Mouse (Mus musculus) intestine, embryonic 15.5 days (tissue): ENCODE data around the gene Vmn2r83. TPM values are rescaled to one million over a fixed set of nuclear protein-coding genes. Genes with fewer than 3 reads are reported as not detected.
"Not testable (repeated sequence)": the region's sequence is repeated elsewhere in the genome, so short reads cannot be mapped to it uniquely, and the experiment has no call there.

Source experiments
- ATAC-seq: fragments of 200-750 bp; cut with Nextera tagmentation; 2 replicates; pipeline ENCODE4 v1.8.0; 2017; ENCODE audit warnings: moderate TSS enrichment, moderate library complexity
- H3K27ac ChIP-seq: fragments of 300-500 bp; sonication (generic); 2 replicates; pipeline ENCODE4 v1.5.1; 2015; ENCODE audit warnings: mild to moderate bottlenecking, inconsistent platforms
- H3K27me3 ChIP-seq: fragments of 300-500 bp; sonication (generic); replicated peaks from 2 replicates; pipeline ENCODE4 v1.6.1; 2015; ENCODE audit warnings: inconsistent platforms
- H3K36me3 ChIP-seq: fragments of 300-500 bp; sonication (generic); 2 replicates; pipeline ENCODE4 v1.6.1; 2015; ENCODE audit warnings: inconsistent platforms
- H3K4me1 ChIP-seq: fragments of 300-500 bp; sonication (generic); replicated peaks from 2 replicates; pipeline ENCODE4 v1.6.1; 2015; ENCODE audit warnings: inconsistent platforms
- H3K4me2 ChIP-seq: fragments of 300-500 bp; sonication (generic); replicated peaks from 2 replicates; pipeline ENCODE4 v1.6.1; 2015; ENCODE audit warnings: mild to moderate bottlenecking, inconsistent platforms
- H3K4me3 ChIP-seq: fragments of 300-500 bp; sonication (generic); replicated peaks from 2 replicates; pipeline ENCODE4 v1.5.1; 2015; ENCODE audit warnings: inconsistent platforms
- H3K9ac ChIP-seq: fragments of 300-500 bp; sonication (generic); 2 replicates; pipeline ENCODE4 v1.6.1; 2015; ENCODE audit warnings: inconsistent platforms
- H3K9me3 ChIP-seq: fragments of 300-500 bp; sonication (generic); 2 replicates; pipeline ENCODE4 v1.6.1; 2016; ENCODE audit warnings: inconsistent platforms
- WGBS: fragments of 180-500 bp; shearing (Covaris S2); methylation state at CpG from one replicate; pipeline ENCODE4 v1.1.7; 2015; 5-methylcytosine and 5-hydroxymethylcytosine counted together
- polyA plus RNA-seq: library from polyadenylated mRNA; unstranded; fragments of >200 nt; fragmentation: Nextera tagmentation; extraction: Ambion mirVana; gene quantifications from 2 replicates; pipeline ENCODE4 v1.2.1, GENCODE M21; 2015

The Vmn2r83 gene
- not detected in 2 replicates for polyA plus RNA-seq

DNA sequence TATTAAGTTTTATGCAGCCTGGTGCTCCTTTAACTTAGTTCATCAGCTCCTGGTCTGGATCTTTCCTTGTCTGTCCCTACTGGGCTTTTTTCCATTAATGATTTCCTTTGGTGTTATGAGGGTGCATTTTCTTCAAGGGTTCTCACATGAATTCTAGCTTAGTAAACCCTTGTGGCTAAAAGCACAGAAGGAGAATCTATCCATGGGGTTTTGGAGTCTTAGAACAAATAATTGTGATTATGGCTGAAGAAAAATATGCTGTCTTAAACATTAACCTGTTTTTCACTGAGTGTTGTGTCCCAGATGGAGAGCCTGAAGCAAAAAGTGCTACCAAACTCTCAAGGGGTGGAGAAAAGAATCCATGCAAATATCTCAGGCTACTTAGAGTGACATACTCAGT, at the start of gene Vmn2r83:
Vmn2r83 (plus strand) TSS at position 301 of the 400 bp plus-strand sequence.
- no peaks in the 10 kb centered on the region for H3K27me3 ChIP-seq
- H3K4me1 ChIP-seq: no peaks in the 10 kb centered on the region
- no peak within 1 kb of the TSS for H3K4me2 ChIP-seq
- H3K9ac ChIP-seq: no peak within 1 kb of the TSS
- no peak within 1 kb of the TSS for H3K4me3 ChIP-seq
- no peaks in the 10 kb centered on the region for H3K9me3 ChIP-seq
- H3K27ac ChIP-seq: no peak within 1 kb of the TSS
- no peaks in the 10 kb centered on the region for H3K36me3 ChIP-seq
- ATAC-seq: no peak

DNA sequence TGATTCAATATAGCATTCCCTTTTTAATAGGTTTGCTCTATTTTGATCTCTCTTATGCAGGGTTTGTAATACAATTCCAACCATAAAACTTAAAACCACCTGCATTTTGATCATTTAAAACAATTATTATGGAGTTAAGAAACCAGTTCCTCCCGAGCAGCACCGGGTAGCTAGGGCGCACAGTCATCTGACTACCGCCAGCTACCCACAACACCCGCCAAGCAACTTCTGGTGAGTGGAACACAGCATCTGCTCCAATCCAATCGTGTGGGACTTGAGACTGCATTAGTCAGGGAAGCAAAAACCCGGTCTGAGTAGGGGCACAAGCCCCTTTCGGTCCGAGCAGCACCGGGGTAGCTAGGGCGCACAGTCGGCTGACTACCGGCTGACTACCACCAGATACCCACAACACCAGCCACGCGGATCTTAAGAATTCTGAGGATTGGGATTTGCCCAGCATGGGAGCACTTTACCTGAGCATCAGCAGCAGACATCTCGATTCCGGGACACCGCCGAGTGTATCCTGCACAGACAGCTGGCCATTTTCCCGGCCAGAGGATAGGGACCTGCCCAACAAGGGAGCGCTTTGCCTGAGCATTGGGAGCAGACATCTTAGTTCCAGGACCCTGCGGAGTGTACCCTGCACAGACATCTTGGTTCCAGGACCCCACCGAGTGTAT, 33.2 kb upstream of the Vmn2r83 start:
- H3K36me3 ChIP-seq, H3K4me3 ChIP-seq, H3K9ac ChIP-seq, H3K4me2 ChIP-seq, H3K4me1 ChIP-seq, H3K27me3 ChIP-seq, ATAC-seq, H3K9me3 ChIP-seq, H3K27ac ChIP-seq: not testable (repeated sequence)
- WGBS: 82% methylated on average over 23 of the region's 23 CpGs

DNA sequence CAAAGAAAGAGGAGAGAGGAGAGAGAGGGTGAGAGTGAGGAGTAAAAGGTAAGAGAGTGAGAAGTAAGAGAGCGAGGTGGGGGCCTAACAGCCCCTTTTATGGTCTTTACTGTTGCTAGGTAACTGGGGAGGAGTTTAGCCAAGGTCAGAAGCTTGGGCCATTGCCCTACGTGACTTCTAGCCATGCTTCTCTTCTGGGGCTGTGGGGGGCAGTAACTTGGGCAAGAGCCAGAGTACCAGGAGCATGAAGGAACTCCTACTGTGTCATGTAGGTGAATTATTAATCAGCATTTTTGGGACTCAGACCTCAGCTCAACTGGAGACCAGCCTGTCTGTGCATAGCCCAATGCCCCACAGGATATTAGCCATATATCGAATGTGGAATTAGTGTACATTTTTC, 27.4 kb downstream of the Vmn2r83 start:
- Histone ChIP-seq H3K27ac (no peak overlapping the region), H3K36me3 (no peaks in the 10 kb centered on the region), H3K9ac (no peak overlapping the region), H3K4me1 (no peaks in the 10 kb centered on the region), H3K4me3 (no peak overlapping the region), H3K27me3 (no peaks in the 10 kb centered on the region), H3K4me2 (no peak overlapping the region), H3K9me3 (no peaks in the 10 kb centered on the region)
- 50% methylated on average over 3 of the region's 3 CpGs for WGBS
- ATAC-seq: no peak

GRCm38 (mm10) chr10:79496701-79497288, 28.3 kb downstream of the Vmn2r83 start:
- WGBS: 27% methylated on average over 2 of the region's 2 CpGs
- Histone ChIP-seq H3K4me1 (no peaks in the 10 kb centered on the region), H3K27ac (no peak overlapping the region), H3K9me3 (no peaks in the 10 kb centered on the region), H3K4me2 (no peak overlapping the region), H3K4me3 (no peak overlapping the region), H3K36me3 (no peaks in the 10 kb centered on the region), H3K9ac (no peak overlapping the region), H3K27me3 (no peaks in the 10 kb centered on the region)
- no peak for ATAC-seq

DNA sequence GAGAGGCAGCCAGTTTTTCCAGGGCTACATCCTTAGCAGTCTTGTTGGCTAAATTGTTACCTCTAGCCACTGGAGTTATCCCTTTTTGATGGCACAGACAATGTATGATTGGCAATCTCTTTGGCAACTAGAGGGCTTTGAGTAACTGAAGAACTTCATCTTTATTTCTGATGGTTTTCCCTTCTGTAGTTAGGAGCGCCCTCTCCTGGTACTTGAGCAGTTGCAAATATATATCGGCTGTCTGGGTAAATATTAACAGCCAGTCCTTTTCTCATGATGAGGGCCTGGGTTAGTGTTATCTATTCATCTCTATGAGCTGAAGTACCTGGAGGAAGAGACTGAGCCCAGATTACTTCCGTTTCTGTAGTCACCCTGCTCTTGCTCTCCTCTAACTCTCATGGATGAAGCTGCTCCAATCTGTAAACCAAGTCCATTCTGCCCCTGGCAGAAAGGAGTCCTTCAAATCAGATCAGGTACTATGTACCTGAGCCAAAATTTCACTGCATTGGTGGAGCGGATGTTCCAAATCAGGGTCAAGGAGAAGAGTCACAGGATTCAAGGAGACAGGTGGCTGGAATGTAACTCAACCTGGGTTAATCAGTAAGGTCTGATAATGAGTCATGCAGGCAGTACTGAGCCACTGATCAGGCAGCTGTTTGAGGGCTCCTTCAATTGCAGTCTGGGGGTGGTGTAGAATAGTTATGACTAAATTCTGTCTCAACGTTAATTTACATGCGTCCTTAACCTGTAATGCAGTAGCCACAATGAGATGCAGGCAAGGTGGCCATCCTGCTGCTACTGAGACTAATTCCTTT, 34.5 kb downstream of the Vmn2r83 start:
- Histone ChIP-seq H3K4me3 (no peak overlapping the region), H3K36me3 (no peaks in the 10 kb centered on the region), H3K9me3 (no peaks in the 10 kb centered on the region), H3K4me1 (no peaks in the 10 kb centered on the region), H3K9ac (no peak overlapping the region), H3K27me3 (no peaks in the 10 kb centered on the region), H3K27ac (no peak overlapping the region), H3K4me2 (no peak overlapping the region)
- 51% methylated on average over 6 of the region's 6 CpGs for WGBS
- peak; percentile 88 for ATAC-seq

GRCm38 (mm10) chr10:79506709-79507108, 38.2 kb downstream of the Vmn2r83 start:
- WGBS: 78% methylated on average over 2 of the region's 2 CpGs

DNA sequence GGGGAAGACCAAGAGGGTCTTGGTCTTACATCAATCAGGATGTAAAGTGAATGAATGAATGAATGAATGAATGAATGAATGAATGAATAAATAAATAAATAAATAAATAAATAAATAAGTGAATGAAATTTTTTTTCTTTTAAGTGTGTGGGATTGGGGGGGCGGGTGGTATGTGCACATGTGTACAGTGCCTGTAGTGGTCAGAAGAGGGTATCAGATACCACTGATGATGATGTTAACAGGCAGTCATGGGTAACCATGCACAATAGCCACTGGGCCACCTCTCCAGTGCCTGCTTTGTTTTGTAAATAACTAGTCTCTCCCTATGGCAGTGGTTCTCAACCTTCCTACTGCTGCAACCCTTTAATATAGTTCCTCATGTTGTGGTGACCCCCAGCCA, 55.9 kb downstream of the Vmn2r83 start:
- no peak overlapping the region for H3K4me2 ChIP-seq
- H3K9ac ChIP-seq: no peak overlapping the region
- no peaks in the 10 kb centered on the region for H3K4me1 ChIP-seq
- H3K36me3 ChIP-seq: 0 out of 2 replicates have a peak, but pooled peaks cover 6% of the 10 kb centered on the region
- no peaks in the 10 kb centered on the region for H3K27me3 ChIP-seq
- H3K27ac ChIP-seq: no peak overlapping the region
- WGBS: 71% methylated on average over 1 of the region's 1 CpGs
- no peaks in the 10 kb centered on the region for H3K9me3 ChIP-seq
- no peak overlapping the region for H3K4me3 ChIP-seq
- ATAC-seq: no peak

More at GRCm38 (mm10) chr10:79506709-79507108, 38.2 kb downstream of the Vmn2r83 start:
- Histone ChIP-seq H3K27me3 (no peaks in the 10 kb centered on the region), H3K4me3 (no peak overlapping the region), H3K9ac (no peak overlapping the region), H3K27ac (no peak overlapping the region), H3K9me3 (no peaks in the 10 kb centered on the region), H3K36me3 (no peaks in the 10 kb centered on the region), H3K4me2 (no peak overlapping the region), H3K4me1 (no peaks in the 10 kb centered on the region)
- no peak for ATAC-seq

GRCm38 (mm10) chr10:79525456-79526325, 57.2 kb downstream of the Vmn2r83 start:
- no peaks in the 10 kb centered on the region for H3K9me3 ChIP-seq
- no peak overlapping the region for H3K27ac ChIP-seq
- 0 out of 2 replicates have a peak, but pooled peaks cover 10% of the 10 kb centered on the region for H3K36me3 ChIP-seq
- no peak overlapping the region for H3K4me2 ChIP-seq
- no peak overlapping the region for H3K4me3 ChIP-seq
- WGBS: 90% methylated on average over 8 of the region's 8 CpGs
- no peak for ATAC-seq
- no peak overlapping the region for H3K9ac ChIP-seq
- H3K4me1 ChIP-seq: 0 out of 2 replicates have a peak, but pooled peaks cover 3% of the 10 kb centered on the region
- H3K27me3 ChIP-seq: no peaks in the 10 kb centered on the region

DNA sequence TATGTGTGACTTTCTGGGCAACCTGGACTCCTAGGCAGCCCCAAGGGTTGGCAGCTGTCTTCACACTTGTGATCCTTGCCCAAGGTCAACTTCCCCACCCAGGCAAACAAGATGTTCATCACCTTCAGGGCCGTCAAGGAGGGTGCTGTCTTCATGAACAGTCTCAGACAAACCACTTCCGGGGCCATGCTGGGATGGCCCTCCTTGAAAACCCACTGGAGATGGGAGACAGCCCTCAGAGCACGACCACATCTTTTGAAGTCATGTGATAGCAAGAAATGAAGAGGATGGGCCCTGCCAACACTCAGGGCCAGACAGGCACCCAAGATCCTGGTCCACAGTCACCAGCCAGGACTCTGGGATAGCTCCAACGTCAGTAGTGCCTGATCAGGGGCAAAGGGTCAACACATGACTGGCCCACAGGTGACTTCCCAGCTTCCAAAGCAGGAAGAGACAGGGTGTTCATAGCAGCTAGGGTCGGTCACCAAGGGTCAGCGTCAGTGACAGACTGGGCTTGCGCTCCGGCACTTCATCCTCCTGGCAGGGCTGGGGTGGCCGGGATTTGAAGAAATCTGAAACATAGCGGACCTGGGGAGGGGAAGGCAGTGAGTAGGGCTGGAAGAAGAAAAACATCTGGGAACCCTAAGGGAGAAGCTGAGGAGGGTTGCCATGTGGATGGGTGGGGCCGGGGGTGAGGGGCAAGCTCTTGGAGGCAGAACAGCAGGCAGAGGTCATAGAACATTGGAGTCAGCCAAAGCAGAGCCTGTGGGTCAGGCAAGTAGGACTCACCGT, 58.3 kb downstream of the Vmn2r83 start:
- H3K27ac ChIP-seq: no peak overlapping the region
- H3K4me3 ChIP-seq: no peak overlapping the region
- WGBS: 85% methylated on average over 12 of the region's 12 CpGs
- no peak for ATAC-seq
- 0 out of 2 replicates have a peak, but pooled peaks cover 12% of the 10 kb centered on the region for H3K36me3 ChIP-seq
- H3K4me1 ChIP-seq: 0 out of 2 replicates have a peak, but pooled peaks cover 3% of the 10 kb centered on the region
- no peaks in the 10 kb centered on the region for H3K27me3 ChIP-seq
- H3K4me2 ChIP-seq: no peak overlapping the region
- no peak overlapping the region for H3K9ac ChIP-seq
- H3K9me3 ChIP-seq: no peaks in the 10 kb centered on the region

GRCm38 (mm10) chr10:79527453-79527845, 58.9 kb downstream of the Vmn2r83 start:
- Histone ChIP-seq H3K27ac (no peak overlapping the region), H3K4me1 (0 out of 2 replicates have a peak, but pooled peaks cover 3% of the 10 kb centered on the region), H3K9me3 (no peaks in the 10 kb centered on the region), H3K4me3 (no peak overlapping the region), H3K36me3 (0 out of 2 replicates have a peak, but pooled peaks cover 12% of the 10 kb centered on the region), H3K4me2 (no peak overlapping the region), H3K27me3 (no peaks in the 10 kb centered on the region), H3K9ac (no peak overlapping the region)
- ATAC-seq: no peak
- WGBS: 91% methylated on average over 6 of the region's 6 CpGs

DNA sequence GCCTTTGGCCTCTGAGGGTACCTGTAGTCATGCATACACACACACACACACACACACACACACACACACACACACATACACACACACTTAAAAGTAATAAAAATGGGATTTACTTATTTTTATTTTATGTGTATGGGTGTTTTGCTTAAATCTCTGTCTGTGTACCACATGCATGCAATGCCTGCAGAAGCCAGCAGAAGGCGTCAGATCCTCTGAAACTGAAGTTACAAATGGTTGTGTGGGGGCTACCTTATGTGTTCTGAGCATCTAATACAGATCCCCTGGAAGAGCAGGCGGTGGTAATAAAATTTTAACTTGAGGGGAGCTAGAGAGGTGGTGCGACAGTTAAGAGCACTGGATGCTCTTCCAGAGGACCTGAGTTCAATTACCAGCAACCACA, 59.5 kb downstream of the Vmn2r83 start:
- no peak overlapping the region for H3K9ac ChIP-seq
- no peaks in the 10 kb centered on the region for H3K9me3 ChIP-seq
- H3K4me3 ChIP-seq: no peak overlapping the region
- H3K27me3 ChIP-seq: no peaks in the 10 kb centered on the region
- no peak overlapping the region for H3K27ac ChIP-seq
- H3K4me1 ChIP-seq: 0 out of 2 replicates have a peak, but pooled peaks cover 8% of the 10 kb centered on the region
- H3K36me3 ChIP-seq: 0 out of 2 replicates have a peak, but pooled peaks cover 12% of the 10 kb centered on the region
- no peak for ATAC-seq
- H3K4me2 ChIP-seq: no peak overlapping the region
- WGBS: 87% methylated on average over 3 of the region's 3 CpGs
